Mouse (Mus musculus) c-Kit-negative CD71-positive TER-119-positive erythroid progenitor cells, embryonic 14.5 days (primary cell): Measurements from ENCODE around the gene Ccdc169.
"Not testable (repeated sequence)": the region's sequence is repeated elsewhere in the genome, so short reads cannot be mapped to it uniquely, and the experiment has no call there.

ENCODE experiments used
- DNase-seq: peaks from one replicate; pipeline ENCODE4 v3.0.0-alpha.2; 2013; ENCODE audit warnings: low read depth, low spot score

Ccdc169 gene

DNA sequence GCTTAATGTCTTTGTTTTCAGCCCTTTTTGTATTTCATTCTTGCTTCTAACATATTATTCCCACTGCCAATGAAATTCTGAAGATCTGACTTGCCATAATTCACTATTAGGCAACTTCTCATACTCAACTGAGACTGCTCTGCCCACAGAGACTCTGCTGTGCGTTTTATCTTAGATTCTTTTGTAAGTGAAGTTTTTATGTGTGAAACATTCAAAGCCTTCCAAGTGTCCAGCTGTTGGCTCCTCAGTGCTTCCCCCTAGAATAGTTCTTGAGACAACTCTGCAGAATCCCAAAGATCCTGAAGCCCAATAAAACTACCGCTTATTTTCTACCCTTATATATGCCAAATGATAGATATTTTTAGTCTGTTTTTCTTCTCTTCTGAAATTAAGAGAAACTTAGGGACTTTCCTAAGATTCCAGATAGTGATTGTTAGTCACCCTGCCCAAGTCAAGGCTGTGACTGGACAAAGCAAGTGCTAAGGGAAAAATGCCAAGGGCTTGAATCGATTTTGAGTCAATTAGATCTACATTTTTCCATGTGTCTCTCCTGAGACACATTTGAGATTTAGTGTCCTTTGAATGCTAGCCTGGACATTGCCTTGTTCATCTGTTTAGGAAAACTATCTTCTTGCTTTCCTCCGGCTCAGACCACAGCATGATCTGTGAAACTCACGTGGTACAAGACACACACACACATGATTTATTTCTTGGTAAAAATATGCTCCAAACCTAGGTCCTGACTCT lies 58.6 kb downstream of the Ccdc169 start:
- DNase-seq = no peak

DNA sequence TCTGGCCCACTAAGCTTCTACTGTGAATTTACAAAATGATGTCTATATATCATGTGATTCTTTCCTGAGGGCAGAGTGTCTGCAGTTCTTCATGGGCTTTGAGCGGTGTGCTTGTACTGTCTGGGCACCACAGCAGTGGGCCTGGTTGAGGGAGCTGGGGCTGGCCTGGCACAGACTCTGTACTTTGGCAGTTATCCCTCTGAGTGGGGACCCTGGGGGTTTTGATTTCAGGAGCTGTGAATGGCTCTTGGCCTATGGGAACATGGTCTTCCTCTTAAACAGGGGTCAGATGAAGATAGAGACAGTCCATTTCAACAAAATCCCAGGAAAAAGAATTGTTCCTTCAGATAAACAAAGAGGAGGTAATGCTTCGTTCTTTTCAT lies 59.2 kb downstream of the Ccdc169 start:
- no peak for DNase-seq

DNA sequence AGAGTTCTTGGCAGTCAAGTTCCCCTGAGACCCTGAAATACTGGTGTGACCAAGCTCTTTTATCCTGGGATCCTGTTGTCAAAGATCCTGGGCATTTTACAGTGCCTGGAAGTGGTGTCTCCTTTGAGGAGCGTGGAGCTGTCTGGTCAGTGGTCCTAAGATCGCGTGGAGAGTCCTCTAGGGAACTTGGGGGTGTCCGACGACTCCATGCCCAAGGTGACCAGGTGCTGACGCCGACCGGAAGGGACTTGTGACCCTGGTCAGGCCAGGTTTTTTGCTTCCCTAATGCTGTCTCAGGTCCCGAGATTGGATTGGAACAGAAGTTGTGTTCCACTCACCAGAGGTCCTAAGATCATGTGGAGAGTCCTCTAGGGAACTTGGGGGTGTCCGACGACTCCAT lies 66.5 kb downstream of the Ccdc169 start:
- DNase-seq = not testable (repeated sequence)

DNA sequence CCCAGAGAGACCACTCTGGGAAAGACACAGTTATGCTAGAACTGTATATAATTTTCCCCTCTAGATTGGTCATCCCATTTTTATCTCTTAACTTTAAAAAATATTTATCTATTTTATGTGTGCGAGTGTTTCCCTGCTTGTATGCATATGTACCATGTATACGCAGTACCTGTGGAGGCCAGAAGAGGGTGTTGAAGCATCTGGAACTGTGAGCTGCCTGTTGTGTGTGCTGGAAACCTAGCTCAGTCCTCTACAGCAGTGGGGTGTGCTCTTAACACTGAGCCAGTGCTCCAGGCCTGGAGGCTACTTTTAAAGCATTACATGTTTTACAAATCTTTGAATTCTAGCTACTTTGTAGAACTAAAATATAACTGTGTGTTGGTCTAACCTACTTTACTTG lies 69.3 kb downstream of the Ccdc169 start:
- DNase-seq = no peak

DNA sequence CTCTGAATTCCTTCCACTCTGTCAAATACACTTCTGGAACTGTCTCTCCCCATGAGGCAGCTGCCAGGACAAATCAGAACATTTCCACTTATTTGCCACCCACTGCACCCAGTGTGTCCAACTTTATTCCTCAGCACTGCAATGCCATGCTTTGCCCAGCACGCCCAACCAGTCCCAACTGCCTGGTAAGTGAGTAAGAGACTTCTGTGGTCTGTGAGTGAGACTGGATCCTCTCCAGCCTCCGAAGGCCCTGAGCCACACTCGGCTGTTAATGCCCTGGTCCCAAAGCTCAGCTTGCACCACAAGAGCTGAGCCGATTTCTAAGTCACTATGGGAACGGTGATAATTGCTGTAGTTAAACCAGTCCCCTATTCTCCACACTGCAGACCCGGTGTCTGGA lies 70.5 kb downstream of the Ccdc169 start:
- no peak for DNase-seq

DNA sequence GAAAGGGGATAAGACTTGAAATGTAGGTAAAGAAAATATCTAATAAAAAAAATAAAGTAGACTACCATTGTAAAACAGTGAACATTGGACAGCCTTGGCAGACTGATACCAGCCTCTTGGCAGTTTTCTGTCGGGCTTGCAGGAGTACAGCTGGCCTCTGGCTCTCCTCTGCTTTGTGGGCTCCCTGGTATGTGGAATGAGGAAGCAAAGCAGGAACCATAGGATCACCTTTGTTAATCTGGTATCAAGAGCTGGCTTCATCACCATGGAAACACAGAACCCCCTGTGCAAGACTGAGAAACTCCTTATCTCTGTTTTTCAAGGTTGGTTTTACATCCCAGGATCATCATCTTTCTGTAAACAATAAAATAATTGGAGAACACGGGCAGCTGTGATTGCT lies 75.1 kb downstream of the Ccdc169 start:
- DNase-seq = no peak

DNA sequence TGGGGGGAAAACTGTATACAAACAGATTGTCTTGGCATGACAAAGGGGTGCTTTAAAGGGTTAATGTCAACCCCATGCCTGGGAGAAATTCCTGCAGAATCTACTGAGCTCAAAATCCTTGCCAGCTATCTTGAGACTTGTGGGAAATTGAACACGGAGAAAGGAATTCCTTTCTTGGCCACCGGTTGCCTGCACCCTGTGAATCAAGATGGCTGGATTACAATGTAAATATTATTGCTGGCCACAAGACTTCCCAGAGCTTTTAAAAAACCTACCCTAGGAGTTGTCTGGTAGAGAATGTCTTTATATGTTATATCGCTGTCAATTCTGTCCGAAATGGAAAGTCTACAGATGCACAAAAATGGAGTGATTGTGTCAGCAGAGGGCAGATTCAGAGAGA lies 76.6 kb downstream of the Ccdc169 start:
- no peak for DNase-seq

DNA sequence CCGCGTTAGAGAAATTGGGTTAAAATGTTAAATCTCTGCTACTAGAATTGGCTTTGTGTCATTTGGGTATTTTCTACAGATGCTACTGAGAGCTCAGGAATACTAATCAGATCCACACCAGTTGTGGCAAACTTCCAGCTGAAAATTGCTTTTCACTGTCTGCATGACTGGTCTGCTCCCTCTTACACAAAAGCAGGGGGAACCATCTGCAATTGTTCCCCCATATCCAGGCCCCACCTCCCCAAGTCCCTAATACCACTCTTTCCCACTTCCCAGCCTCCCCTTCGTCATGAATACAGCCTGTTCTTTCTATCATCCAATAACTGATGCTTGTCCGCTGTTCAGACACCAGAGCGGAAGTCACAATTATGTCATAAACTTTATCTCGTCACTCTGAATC lies 77.3 kb downstream of the Ccdc169 start:
- DNase-seq = no peak

DNA sequence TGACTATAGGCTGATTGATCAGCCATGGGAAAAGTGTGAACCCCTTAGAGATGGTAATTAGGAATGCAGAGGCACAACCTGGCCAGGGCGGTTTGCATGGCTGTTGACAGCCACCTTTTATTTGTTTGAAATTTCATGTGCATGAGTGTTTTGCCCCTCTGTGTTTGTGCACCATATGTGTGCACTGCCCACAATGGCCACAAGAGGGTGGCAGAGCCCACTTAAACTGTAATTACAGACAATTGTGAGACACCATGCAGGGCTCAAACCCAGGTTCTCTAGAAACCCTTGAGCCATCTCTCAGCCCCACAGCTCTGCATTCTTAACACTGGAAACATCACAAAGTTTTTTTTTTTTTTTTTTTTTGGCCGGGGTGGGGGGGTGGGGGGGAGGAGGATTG lies 85.4 kb downstream of the Ccdc169 start:
- DNase-seq = no peak
